8 mouse cellular contexts compared by ENCODE assay signal in the genomic region with DNA sequence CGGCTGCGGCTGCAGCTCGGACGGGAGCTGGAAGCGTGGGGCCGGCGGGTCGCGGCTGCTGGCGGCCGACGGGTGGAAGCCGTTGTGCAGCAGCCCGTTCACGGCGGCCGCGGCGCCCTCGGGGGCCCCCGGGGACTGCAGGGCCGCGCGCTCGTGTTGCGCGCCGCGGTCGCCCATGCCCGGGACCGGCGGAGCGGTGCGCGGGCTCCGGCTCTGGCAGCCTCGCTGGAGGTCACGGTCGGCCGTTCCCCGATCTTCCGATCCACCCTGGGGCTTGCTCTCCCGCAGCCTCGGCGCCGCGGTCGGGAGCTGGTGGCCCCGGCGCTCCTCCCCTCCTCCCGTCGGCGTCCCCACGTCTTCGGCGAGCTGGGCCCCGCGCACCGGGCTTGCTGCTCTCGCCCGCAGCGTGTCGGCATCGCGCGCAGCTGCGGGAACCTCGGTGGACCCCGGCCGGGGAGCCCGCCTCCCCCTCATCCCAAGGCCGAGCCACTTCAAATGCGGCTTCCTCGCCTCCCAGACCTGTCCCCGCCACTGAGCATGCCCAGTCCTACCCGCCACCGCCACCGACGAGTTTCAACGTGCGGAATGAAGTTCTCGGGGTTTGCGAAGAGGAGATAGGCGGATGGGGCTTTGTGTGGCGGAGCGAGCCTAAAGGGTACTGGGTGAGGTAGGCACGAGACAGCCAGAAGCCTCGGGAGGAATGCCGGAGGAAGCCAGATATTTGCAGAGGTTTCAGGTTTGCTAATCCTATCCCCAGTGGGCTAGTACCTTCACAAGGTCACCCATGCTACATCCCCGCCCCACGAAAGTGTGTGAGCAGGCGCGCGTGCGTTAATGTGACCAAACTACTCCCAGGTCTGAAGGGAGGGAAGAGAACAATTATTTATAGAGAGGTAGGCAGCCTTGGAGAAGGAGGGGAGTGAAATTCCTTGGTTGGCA. TPM values are rescaled to one million over a fixed set of nuclear protein-coding genes. Genes with fewer than 3 reads are reported as not detected.
A peak's percentile ranks its signal among the peaks of the same experiment; 100 is the strongest.
DNase-seq lines count a peak whose midpoint lies in the region; ATAC-seq and TF ChIP-seq lines count a peak whose summit lies in the region.

A gene (minus strand): TSS at position 853 of the 939 bp plus-strand sequence.

- peak within 1 kb of the TSS; percentile 97 for H3K9ac ChIP-seq in heart, embryonic 14.5 days (ENCODE audit: low read length)
- peak within 1 kb of the TSS; percentile 86 for H3K9ac ChIP-seq in liver, embryonic 13.5 days
- H3K9ac ChIP-seq in neural tube, embryonic 11.5 days (ENCODE audit: low read length): peak within 1 kb of the TSS; percentile 96
- peak within 1 kb of the TSS; percentile 88 for H3K9ac ChIP-seq in stomach, postnatal 0 days (ENCODE audit: low read length)

- under 1% methylated on average over 96 of the region's 96 CpGs for WGBS in heart, embryonic 14.5 days
- 1% methylated on average over 96 of the region's 96 CpGs for WGBS in liver, embryonic 13.5 days (ENCODE audit: insufficient replicate concordance)
- WGBS in neural tube, embryonic 11.5 days: under 1% methylated on average over 80 of the region's 96 CpGs
- WGBS in stomach, postnatal 0 days: under 1% methylated on average over 86 of the region's 96 CpGs

- peaks cover 13% of the 10 kb centered on the region for H3K4me1 ChIP-seq in bone marrow macrophage, adult 2 months (ENCODE audit: control insufficient read depth, insufficient read depth, low read length)
- no peaks in the 10 kb centered on the region for H3K4me1 ChIP-seq in embryonic fibroblast, embryonic 13.5 days (ENCODE audit: control insufficient read depth, insufficient read depth, low read length)
- H3K4me1 ChIP-seq in heart, embryonic 14.5 days (ENCODE audit: control insufficient read depth in 2 of 2, insufficient read depth in 2 of 2, low read length in 2 of 2): peaks cover 9 to 17% of the 10 kb centered on the region in 2 experiments
- H3K4me1 ChIP-seq in liver, embryonic 13.5 days (replicated peaks): peaks cover 32% of the 10 kb centered on the region
- peaks cover 6% of the 10 kb centered on the region for H3K4me1 ChIP-seq in neural tube, embryonic 11.5 days (ENCODE audit: control insufficient read depth, insufficient read depth, low read length)
- no peaks in the 10 kb centered on the region; the same call in 1 of the 2 replicates for H3K4me1 ChIP-seq in stomach, postnatal 0 days (replicated peaks; ENCODE audit: control insufficient read depth, insufficient read depth)

- peak within 1 kb of the TSS; percentile 84 for H3K4me2 ChIP-seq in heart, embryonic 14.5 days (ENCODE audit: low read length)
- peak within 1 kb of the TSS; percentile 95 for H3K4me2 ChIP-seq in liver, embryonic 13.5 days
- H3K4me2 ChIP-seq in neural tube, embryonic 11.5 days (ENCODE audit: low read depth): peak within 1 kb of the TSS; percentile 80
- peak within 1 kb of the TSS; percentile 75 for H3K4me2 ChIP-seq in stomach, postnatal 0 days (replicated peaks; ENCODE audit: low read depth)

- no peak for TF ChIP-seq CTCF in bone marrow macrophage, adult 2 months (IDR thresholded peaks at IDR 0.05; ENCODE audit: low read depth, low read length)
- TF ChIP-seq CTCF in embryonic fibroblast, embryonic 13.5 days (IDR thresholded peaks at IDR 0.05; ENCODE audit: borderline replicate concordance, insufficient read depth, low read length): no peak
- no peak for TF ChIP-seq CTCF in stomach, postnatal 0 days (IDR thresholded peaks at IDR 0.05; ENCODE audit: low read depth)

- H3K27ac ChIP-seq in bone marrow macrophage, adult 2 months (ENCODE audit: insufficient read depth, low read depth, low read length): peak within 1 kb of the TSS; percentile 67
- H3K27ac ChIP-seq in embryonic fibroblast, embryonic 13.5 days (ENCODE audit: insufficient read depth, low read length): peak within 1 kb of the TSS; percentile 68
- H3K27ac ChIP-seq in heart, embryonic 14.5 days (replicated peaks in 1 of 2; ENCODE audit: control insufficient read depth in 1 of 2, insufficient read depth in 1 of 2, low read depth in 2 of 2, low read length in 2 of 2): peak within 1 kb of the TSS; percentile 98 to 99
- peak within 1 kb of the TSS; percentile 91 for H3K27ac ChIP-seq in liver, embryonic 13.5 days
- H3K27ac ChIP-seq in neural tube, embryonic 11.5 days (ENCODE audit: low read depth, low read length): peak within 1 kb of the TSS; percentile 97
- peak within 1 kb of the TSS; percentile 94 for H3K27ac ChIP-seq in stomach, postnatal 0 days (replicated peaks)

- no peaks in the 10 kb centered on the region for H3K9me3 ChIP-seq in heart, embryonic 14.5 days (ENCODE audit: control insufficient read depth, low read length)
- H3K9me3 ChIP-seq in liver, embryonic 13.5 days (replicated peaks): no peaks in the 10 kb centered on the region
- no peaks in the 10 kb centered on the region for H3K9me3 ChIP-seq in neural tube, embryonic 11.5 days (ENCODE audit: control insufficient read depth, low read length)
- H3K9me3 ChIP-seq in stomach, postnatal 0 days (ENCODE audit: control insufficient read depth, low read length): no peaks in the 10 kb centered on the region

- DNase-seq in CD4-positive helper T cell, adult 2 months (ENCODE audit: low read depth, low spot score): peak; percentile 55
- DNase-seq in kidney, postnatal 14 days: peak; percentile 86
- peak; percentile 55 for DNase-seq in liver, embryonic 13.5 days
- peak; percentile 82 for DNase-seq in neural tube, embryonic 11.5 days (ENCODE audit: low spot score)
- DNase-seq in stomach, postnatal 0 days (ENCODE audit: low spot score): peak; percentile 65

- no peak for TF ChIP-seq EP300 in stomach, postnatal 0 days (optimal IDR thresholded peaks at IDR 0.05)

- H3K27me3 ChIP-seq in heart, embryonic 14.5 days (ENCODE audit: control insufficient read depth, insufficient read depth, low read length): no peaks in the 10 kb centered on the region
- H3K27me3 ChIP-seq in liver, embryonic 13.5 days: no peaks in the 10 kb centered on the region
- H3K27me3 ChIP-seq in neural tube, embryonic 11.5 days (ENCODE audit: control insufficient read depth, insufficient read depth, low read length): no peaks in the 10 kb centered on the region
- no peaks in the 10 kb centered on the region for H3K27me3 ChIP-seq in stomach, postnatal 0 days (ENCODE audit: control insufficient read depth, insufficient read depth, low read length)

- H3K36me3 ChIP-seq in heart, embryonic 14.5 days (ENCODE audit: control insufficient read depth, insufficient read depth, low read length): no peaks in the 10 kb centered on the region
- no peaks in the 10 kb centered on the region for H3K36me3 ChIP-seq in liver, embryonic 13.5 days
- no peaks in the 10 kb centered on the region for H3K36me3 ChIP-seq in neural tube, embryonic 11.5 days (ENCODE audit: control insufficient read depth, insufficient read depth, low read length)
- H3K36me3 ChIP-seq in stomach, postnatal 0 days (ENCODE audit: control insufficient read depth, insufficient read depth, low read length): no peaks in the 10 kb centered on the region

- TF ChIP-seq POLR2A in bone marrow macrophage, adult 2 months (IDR thresholded peaks at IDR 0.05; ENCODE audit: borderline replicate concordance, low read depth, low read length): 0 out of 2 replicates have a peak, but pooled peaks have one; percentile 18
- peak; percentile 56 for TF ChIP-seq POLR2A in embryonic fibroblast, embryonic 13.5 days (IDR thresholded peaks at IDR 0.05; ENCODE audit: low read depth, low read length)

- H3K4me3 ChIP-seq in bone marrow macrophage, adult 2 months (ENCODE audit: insufficient read depth, low read length): peak within 1 kb of the TSS; percentile 65
- peak within 1 kb of the TSS; percentile 78 for H3K4me3 ChIP-seq in embryonic fibroblast, embryonic 13.5 days (ENCODE audit: insufficient read depth, low read length)
- peak within 1 kb of the TSS; percentile 84 to 97 for H3K4me3 ChIP-seq in heart, embryonic 14.5 days (ENCODE audit: control insufficient read depth in 1 of 2, insufficient read depth in 1 of 2, low read depth in 1 of 2, low read length in 2 of 2)
- peak within 1 kb of the TSS; percentile 78 for H3K4me3 ChIP-seq in liver, embryonic 13.5 days (replicated peaks)
- peak within 1 kb of the TSS; percentile 89 for H3K4me3 ChIP-seq in neural tube, embryonic 11.5 days (ENCODE audit: low read depth, low read length)
- H3K4me3 ChIP-seq in stomach, postnatal 0 days (ENCODE audit: low read depth, low read length): peak within 1 kb of the TSS; percentile 87

- peak; percentile 58 for ATAC-seq in heart, embryonic 14.5 days (ENCODE audit: insufficient number of reproducible peaks, insufficient read depth, low FRiP score, low read depth)
- peak; percentile 45 for ATAC-seq in liver, embryonic 13.5 days (ENCODE audit: low read depth)
- peak; percentile 70 for ATAC-seq in neural tube, embryonic 11.5 days (ENCODE audit: insufficient read depth, low FRiP score, low TSS enrichment)
- ATAC-seq in stomach, postnatal 0 days (ENCODE audit: low FRiP score, low TSS enrichment): peak; percentile 53

RNA-seq across cellular contexts. Expression of the gene that starts here (rescaled TPM):
- polyA plus RNA-seq in bone marrow macrophage, adult 2 months (2012; ENCODE audit: insufficient read depth, insufficient read length, missing spikeins): 4.8 and 5.2 TPM in 2 replicates
- 4.6 and 6.2 TPM in 2 replicates for polyA plus RNA-seq in embryonic fibroblast, embryonic 13.5 days (2011; ENCODE audit: insufficient read length, low read depth, missing spikeins)
- 17.5 and 19.4 TPM in 2 replicates for polyA plus RNA-seq in heart, embryonic 14.5 days (2014; fragmentation: Nextera tagmentation; extraction: Ambion mirVana)
- polyA plus RNA-seq in liver, embryonic 13.5 days (2015; fragmentation: Nextera tagmentation; extraction: Ambion mirVana): 4.6 and 6.1 TPM in 2 replicates
- polyA plus RNA-seq in neural tube, embryonic 11.5 days (2014; fragmentation: Nextera tagmentation; extraction: Ambion mirVana): 8.9 and 9.4 TPM in 2 replicates
- 3.9 and 4.3 TPM in 2 replicates for polyA plus RNA-seq in stomach, postnatal 0 days (2015; fragmentation: Nextera tagmentation; extraction: Ambion mirVana)

Comparison
In these comparisons a context has a peak if more than half of its experiments do, and no peak if none do; other contexts are left out.
1. Peak in every context shown above with its lines: DNase-seq, ATAC-seq, H3K4me3 ChIP-seq and H3K27ac ChIP-seq.